Mouse (Mus musculus): ENCODE data around the gene Fam222b. TPM values are rescaled to one million over a fixed set of nuclear protein-coding genes. Genes with fewer than 3 reads are reported as not detected.

Fam222b gene
- total RNA-seq (2023): 20.5 TPM

GRCm38 (mm10) chr11:78094504-78095143 lies at the start of gene Fam222b:
TSS of gene Fam222b (plus strand) at chr11:78094660.

GRCm38 (mm10) chr11:78079961-78080921 lies 14.2 kb upstream of the Fam222b start, which contains the start of gene Eral1:
TSS of gene Eral1 (minus strand) at chr11:78080383.

DNA sequence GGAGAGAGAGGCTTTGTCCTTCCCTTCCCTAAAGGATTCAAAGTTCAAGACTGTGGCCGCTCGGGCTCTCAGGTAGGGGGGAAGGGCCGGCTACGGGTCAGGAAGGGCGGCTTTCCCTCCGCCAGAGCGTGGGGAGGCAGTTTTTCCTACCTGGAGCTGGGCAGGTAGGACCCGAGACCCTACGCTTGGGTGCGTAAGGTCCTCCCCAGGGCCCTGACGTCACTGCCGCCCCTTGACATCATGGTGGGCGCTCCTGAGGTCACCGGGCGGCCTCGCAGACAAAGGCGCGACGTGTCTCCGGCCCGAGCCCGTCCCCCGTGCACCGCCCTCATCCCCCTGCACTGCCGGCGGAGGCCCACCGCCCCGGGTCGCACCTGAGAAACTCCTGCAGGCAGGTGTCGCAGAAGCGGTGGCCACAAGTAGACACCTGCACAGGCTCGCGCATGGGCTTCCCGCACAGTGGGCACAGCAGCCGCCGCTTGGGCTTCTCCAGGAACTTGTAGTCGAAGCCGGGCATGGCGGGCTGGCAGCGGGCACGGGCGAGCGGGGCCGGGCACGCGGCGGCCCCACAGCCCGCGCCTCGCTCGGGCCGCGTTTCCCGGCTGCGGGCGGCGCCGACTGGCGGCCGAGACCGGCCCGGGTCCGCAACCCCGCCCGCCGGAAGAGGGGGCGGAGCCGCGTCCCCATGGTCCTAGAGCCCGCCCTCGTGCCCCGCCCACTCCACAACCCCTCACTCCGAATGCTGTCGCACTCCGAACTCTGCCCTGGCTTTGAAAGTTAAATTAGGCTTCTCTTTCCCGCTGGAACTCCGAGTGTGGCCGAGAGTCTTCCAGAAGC lies 70.7 kb downstream of the Fam222b start, which contains the start of gene Traf4:
Gene Traf4 (minus strand): TSS at position 666 of the 837 bp plus-strand sequence.

GRCm38 (mm10) chr11:78176402-78176862 lies 82.0 kb downstream of the Fam222b start, which contains the start of the genes Nek8 and Tlcd1:
TSS of gene Nek8 (minus strand) at chr11:78176675.
TSS of gene Tlcd1 (plus strand) at chr11:78176711.

GRCm38 (mm10) chr11:78182961-78183844 lies 88.7 kb downstream of the Fam222b start, which contains the start of gene Rpl23a:
TSS of gene Rpl23a (minus strand) at chr11:78183584.

GRCm38 (mm10) chr11:78188331-78189233 lies 94.1 kb downstream of the Fam222b start, which contains the start of gene Rab34:
TSS of gene Rab34 (plus strand) at chr11:78188430.

DNA sequence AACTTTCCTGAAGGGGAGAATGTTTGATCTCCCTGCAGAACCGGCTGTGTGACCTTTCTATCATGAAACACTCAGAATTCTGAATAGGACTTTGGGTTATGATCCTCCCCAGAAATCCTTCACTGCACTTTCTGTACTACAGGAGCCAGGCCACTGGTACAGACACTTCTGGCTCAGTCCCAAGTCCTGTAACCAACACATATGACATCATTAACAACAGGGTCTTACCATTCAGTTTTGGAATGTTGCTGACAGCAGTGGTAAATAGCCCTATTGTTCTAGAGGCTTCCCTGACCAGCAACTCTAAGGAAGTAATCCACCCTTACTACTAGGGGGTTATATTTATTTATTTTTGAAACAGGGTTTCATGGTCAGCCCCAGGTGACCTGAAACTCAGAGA lies 98.7 kb downstream of the Fam222b start, which contains the start of gene Proca1:
Gene Proca1 (plus strand): TSS at position 280 of the 400 bp plus-strand sequence.

Other genes with a start within 250 kb of the Fam222b start
- not detected for gene Pipox, start 200.6 kb upstream of the Fam222b start, total RNA-seq (2023)
- not detected for gene Sez6, start 163.9 kb upstream of the Fam222b start, total RNA-seq (2023)
- gene Phf12, start 111.9 kb upstream of the Fam222b start, total RNA-seq (2023): 117 TPM
- gene Dhrs13, start 62.4 kb upstream of the Fam222b start, total RNA-seq (2023): 3.7 TPM
- 30.3 TPM for gene Flot2, start 56.7 kb upstream of the Fam222b start, total RNA-seq (2023)
- gene Eral1, start 14.3 kb upstream of the Fam222b start, total RNA-seq (2023): 27.5 TPM
- 41.8 TPM for gene Traf4, start 70.9 kb downstream of the Fam222b start, total RNA-seq (2023)
- gene Nek8, start 82.0 kb downstream of the Fam222b start, total RNA-seq (2023): 8.4 TPM
- 6.9 TPM for gene Tlcd1, start 82.1 kb downstream of the Fam222b start, total RNA-seq (2023)
- gene Rpl23a, start 88.9 kb downstream of the Fam222b start, total RNA-seq (2023): 3,334 TPM
- gene Rab34, start 93.8 kb downstream of the Fam222b start, total RNA-seq (2023): 3.3 TPM
- not detected for gene Proca1, start 98.7 kb downstream of the Fam222b start, total RNA-seq (2023)
- 40.3 TPM for gene Sdf2, start 151.1 kb downstream of the Fam222b start, total RNA-seq (2023)
- 91.0 TPM for gene Supt6, start 151.3 kb downstream of the Fam222b start, total RNA-seq (2023)
- 98.7 TPM for gene 2610507B11Rik, start 167.1 kb downstream of the Fam222b start, total RNA-seq (2023)
- 0.35 TPM for gene BC030499, start 196.2 kb downstream of the Fam222b start, total RNA-seq (2023)
- 3.8 TPM for gene Spag5, start 206.9 kb downstream of the Fam222b start, total RNA-seq (2023)
- gene Aldoc, start 228.3 kb downstream of the Fam222b start, total RNA-seq (2023): 12.0 TPM
- 38.7 TPM for gene Pigs, start 233.8 kb downstream of the Fam222b start, total RNA-seq (2023)
- 13.8 TPM for gene Unc119, start 248.8 kb downstream of the Fam222b start, total RNA-seq (2023)